Mouse (Mus musculus) neural tube, embryonic 15.5 days (tissue): ENCODE results near the gene Mllt3. TPM values are rescaled to one million over a fixed set of nuclear protein-coding genes. Genes with fewer than 3 reads are reported as not detected.

ENCODE experiments used
- ATAC-seq: fragments of 200-750 bp; cut with Nextera tagmentation; 2 replicates; pipeline ENCODE4 v1.8.0; 2017; ENCODE audit warnings: mild to moderate bottlenecking, moderate TSS enrichment, moderate library complexity; ENCODE audit not compliant: low FRiP score
- H3K27ac ChIP-seq: fragments of 300-500 bp; sonication (generic); replicated peaks from 2 replicates; pipeline ENCODE4 v1.5.1; 2015; ENCODE audit warnings: mild to moderate bottlenecking, inconsistent platforms
- H3K27me3 ChIP-seq: fragments of 300-500 bp; sonication (generic); replicated peaks from 2 replicates; pipeline ENCODE4 v1.6.1; 2015; ENCODE audit warnings: inconsistent platforms
- H3K36me3 ChIP-seq: fragments of 300-500 bp; sonication (generic); 2 replicates; pipeline ENCODE4 v1.6.1; 2015; ENCODE audit warnings: inconsistent platforms
- H3K4me1 ChIP-seq: fragments of 300-500 bp; sonication (generic); 2 replicates; pipeline ENCODE4 v1.6.1; 2015; ENCODE audit warnings: inconsistent platforms
- H3K4me2 ChIP-seq: fragments of 300-500 bp; sonication (generic); 2 replicates; pipeline ENCODE4 v1.6.1; 2015; ENCODE audit warnings: inconsistent platforms, mild to moderate bottlenecking, moderate library complexity
- H3K4me3 ChIP-seq: fragments of 300-500 bp; sonication (generic); replicated peaks from 2 replicates; pipeline ENCODE4 v1.5.1; 2015; ENCODE audit warnings: mild to moderate bottlenecking, inconsistent platforms
- H3K9ac ChIP-seq: fragments of 300-500 bp; sonication (generic); replicated peaks from 2 replicates; pipeline ENCODE4 v1.6.1; 2015; ENCODE audit warnings: mild to moderate bottlenecking, inconsistent platforms
- H3K9me3 ChIP-seq: fragments of 300-500 bp; sonication (generic); replicated peaks from 2 replicates; pipeline ENCODE4 v1.6.1; 2016; ENCODE audit warnings: inconsistent platforms
- WGBS: fragments of 180-500 bp; shearing (Covaris S2); methylation state at CpG from one replicate; pipeline ENCODE4 v1.1.7; 2015; ENCODE audit warnings: mixed read lengths; 5-methylcytosine and 5-hydroxymethylcytosine counted together
- polyA plus RNA-seq: library from polyadenylated mRNA; unstranded; fragments of >200 nt; fragmentation: Nextera tagmentation; extraction: Ambion mirVana; gene quantifications from 2 replicates; pipeline ENCODE4 v1.2.1, GENCODE M21; 2015

Mllt3 gene
- polyA plus RNA-seq, 1 experiment from 2014 or later = 69.0 TPM

GRCm38 (mm10) chr4:87904722-87905121, 128.4 kb downstream of the Mllt3 start:
- 85% methylated on average over 1 of the region's 1 CpGs for WGBS
- H3K4me2 ChIP-seq = no peak overlapping the region

GRCm38 (mm10) chr4:87902584-87902983, 130.6 kb downstream of the Mllt3 start:
- peaks cover 11% of the 10 kb centered on the region; the same call in 1 of the 2 replicates for H3K4me1 ChIP-seq
- 78% methylated on average over 4 of the region's 4 CpGs for WGBS
- ATAC-seq = no peak
- H3K36me3 ChIP-seq = no peaks in the 10 kb centered on the region
- no peak overlapping the region for H3K27ac ChIP-seq
- H3K4me3 ChIP-seq = no peak overlapping the region
- no peak overlapping the region for H3K4me2 ChIP-seq
- H3K9me3 ChIP-seq = no peaks in the 10 kb centered on the region
- H3K9ac ChIP-seq = no peak overlapping the region
- H3K27me3 ChIP-seq = no peaks in the 10 kb centered on the region

More at GRCm38 (mm10) chr4:87904722-87905121, 128.4 kb downstream of the Mllt3 start:
- ATAC-seq = no peak
- no peaks in the 10 kb centered on the region for H3K36me3 ChIP-seq
- no peak overlapping the region for H3K4me3 ChIP-seq
- H3K27ac ChIP-seq = no peak overlapping the region
- H3K9ac ChIP-seq = no peak overlapping the region
- no peaks in the 10 kb centered on the region for H3K9me3 ChIP-seq
- no peaks in the 10 kb centered on the region for H3K27me3 ChIP-seq
- peaks cover 11% of the 10 kb centered on the region; the same call in 1 of the 2 replicates for H3K4me1 ChIP-seq

- Histone ChIP-seq H3K9ac (no peak overlapping the region), H3K4me1 (0 out of 2 replicates have a peak, but pooled peaks cover 6% of the 10 kb centered on the region), H3K27ac (no peak overlapping the region), H3K36me3 (no peaks in the 10 kb centered on the region), H3K4me3 (no peak overlapping the region), H3K27me3 (no peaks in the 10 kb centered on the region), H3K4me2 (no peak overlapping the region), H3K9me3 (no peaks in the 10 kb centered on the region)
- no peak for ATAC-seq
- WGBS = 12% methylated on average over 1 of the region's 1 CpGs
Observed at GRCm38 (mm10) chr4:87901166-87901565, 132.0 kb downstream of the Mllt3 start.

GRCm38 (mm10) chr4:87893498-87893897, 139.7 kb downstream of the Mllt3 start:
- Histone ChIP-seq H3K9me3 (no peaks in the 10 kb centered on the region), H3K36me3 (no peaks in the 10 kb centered on the region), H3K4me1 (peaks cover 17% of the 10 kb centered on the region), H3K27me3 (no peaks in the 10 kb centered on the region), H3K4me3 (no peak overlapping the region), H3K27ac (no peak overlapping the region), H3K4me2 (no peak overlapping the region), H3K9ac (no peak overlapping the region)
- ATAC-seq = no peak
- WGBS = 91% methylated on average over 3 of the region's 3 CpGs

GRCm38 (mm10) chr4:87893012-87893411, 140.2 kb downstream of the Mllt3 start:
- Histone ChIP-seq H3K4me3 (no peak overlapping the region), H3K27ac (no peak overlapping the region), H3K9me3 (no peaks in the 10 kb centered on the region), H3K9ac (no peak overlapping the region), H3K27me3 (no peaks in the 10 kb centered on the region), H3K4me1 (peaks cover 17% of the 10 kb centered on the region), H3K4me2 (no peak overlapping the region), H3K36me3 (no peaks in the 10 kb centered on the region)
- no peak for ATAC-seq
- WGBS = 82% methylated on average over 4 of the region's 4 CpGs

- no peak overlapping the region for H3K4me3 ChIP-seq
- H3K4me2 ChIP-seq = no peak overlapping the region
- no peaks in the 10 kb centered on the region for H3K9me3 ChIP-seq
- H3K27me3 ChIP-seq = no peaks in the 10 kb centered on the region
- H3K27ac ChIP-seq = peak overlapping the region; percentile 51
- no peak overlapping the region for H3K9ac ChIP-seq
- H3K4me1 ChIP-seq = peaks cover 23% of the 10 kb centered on the region
- 17% methylated on average over 5 of the region's 5 CpGs for WGBS
- H3K36me3 ChIP-seq = no peaks in the 10 kb centered on the region
- no peak; the same call in 1 of the 2 replicates for ATAC-seq
Observed at GRCm38 (mm10) chr4:87883225-87883875, 149.8 kb downstream of the Mllt3 start.

- no peaks in the 10 kb centered on the region for H3K36me3 ChIP-seq
- no peak overlapping the region for H3K27ac ChIP-seq
- ATAC-seq = no peak
- no peaks in the 10 kb centered on the region for H3K27me3 ChIP-seq
- no peak overlapping the region for H3K9ac ChIP-seq
- H3K4me2 ChIP-seq = no peak overlapping the region
- H3K4me3 ChIP-seq = no peak overlapping the region
- 100% methylated on average over 1 of the region's 1 CpGs for WGBS
- H3K9me3 ChIP-seq = no peaks in the 10 kb centered on the region
- H3K4me1 ChIP-seq = peaks cover 23% of the 10 kb centered on the region
Observed at GRCm38 (mm10) chr4:87881995-87882394, 151.2 kb downstream of the Mllt3 start.

- ATAC-seq = no peak
- H3K4me2 ChIP-seq = no peak overlapping the region
- H3K4me1 ChIP-seq = peaks cover 23% of the 10 kb centered on the region
- no peak overlapping the region for H3K4me3 ChIP-seq
- H3K9me3 ChIP-seq = no peaks in the 10 kb centered on the region
- 93% methylated on average over 2 of the region's 2 CpGs for WGBS
- H3K36me3 ChIP-seq = no peaks in the 10 kb centered on the region
- no peaks in the 10 kb centered on the region for H3K27me3 ChIP-seq
- no peak overlapping the region for H3K27ac ChIP-seq
- no peak overlapping the region for H3K9ac ChIP-seq
Observed at GRCm38 (mm10) chr4:87881583-87881982, 151.6 kb downstream of the Mllt3 start.

- Histone ChIP-seq H3K27me3 (no peaks in the 10 kb centered on the region), H3K36me3 (no peaks in the 10 kb centered on the region), H3K9ac (no peak overlapping the region), H3K4me2 (no peak overlapping the region), H3K4me3 (no peak overlapping the region), H3K4me1 (peaks cover 23% of the 10 kb centered on the region), H3K27ac (no peak overlapping the region), H3K9me3 (no peaks in the 10 kb centered on the region)
- ATAC-seq = no peak
- WGBS = 78% methylated on average over 2 of the region's 2 CpGs
Observed at GRCm38 (mm10) chr4:87880297-87880696, 152.9 kb downstream of the Mllt3 start.

- H3K27me3 ChIP-seq = no peaks in the 10 kb centered on the region
- peaks cover 16% of the 10 kb centered on the region for H3K4me1 ChIP-seq
- 81% methylated on average over 6 of the region's 6 CpGs for WGBS
- H3K9ac ChIP-seq = no peak overlapping the region
- no peak overlapping the region for H3K27ac ChIP-seq
- H3K9me3 ChIP-seq = no peaks in the 10 kb centered on the region
- H3K4me2 ChIP-seq = no peak overlapping the region
- no peak for ATAC-seq
- no peaks in the 10 kb centered on the region for H3K36me3 ChIP-seq
- no peak overlapping the region for H3K4me3 ChIP-seq
Observed at GRCm38 (mm10) chr4:87878701-87879100, 154.5 kb downstream of the Mllt3 start.

- H3K9me3 ChIP-seq = no peaks in the 10 kb centered on the region
- no peak overlapping the region for H3K4me3 ChIP-seq
- no peak overlapping the region for H3K9ac ChIP-seq
- peaks cover 7% of the 10 kb centered on the region for H3K36me3 ChIP-seq
- H3K27me3 ChIP-seq = no peaks in the 10 kb centered on the region
- 52% methylated on average over 2 of the region's 2 CpGs for WGBS
- H3K27ac ChIP-seq = no peak overlapping the region
- no peak for ATAC-seq
- H3K4me2 ChIP-seq = no peak overlapping the region
- peaks cover 11% of the 10 kb centered on the region for H3K4me1 ChIP-seq
Observed at GRCm38 (mm10) chr4:87870563-87870962, 162.6 kb downstream of the Mllt3 start.

- Histone ChIP-seq H3K27ac (no peak overlapping the region), H3K4me3 (no peak overlapping the region), H3K9ac (no peak overlapping the region), H3K4me1 (peaks cover 24% of the 10 kb centered on the region), H3K36me3 (no peaks in the 10 kb centered on the region), H3K27me3 (no peaks in the 10 kb centered on the region), H3K4me2 (no peak overlapping the region), H3K9me3 (no peaks in the 10 kb centered on the region)
- 77% methylated on average over 3 of the region's 3 CpGs for WGBS
- no peak for ATAC-seq
Observed at GRCm38 (mm10) chr4:87866564-87866963, 166.6 kb downstream of the Mllt3 start.
